Mouse (Mus musculus) embryo, embryonic 10.5 days (tissue): ENCODE data around the gene Cps1.

ENCODE experiments used
- DNase-seq: peaks from one replicate; pipeline ENCODE4 v3.0.0-alpha.2; 2015; ENCODE audit warnings: low spot score

The Cps1 gene

DNA sequence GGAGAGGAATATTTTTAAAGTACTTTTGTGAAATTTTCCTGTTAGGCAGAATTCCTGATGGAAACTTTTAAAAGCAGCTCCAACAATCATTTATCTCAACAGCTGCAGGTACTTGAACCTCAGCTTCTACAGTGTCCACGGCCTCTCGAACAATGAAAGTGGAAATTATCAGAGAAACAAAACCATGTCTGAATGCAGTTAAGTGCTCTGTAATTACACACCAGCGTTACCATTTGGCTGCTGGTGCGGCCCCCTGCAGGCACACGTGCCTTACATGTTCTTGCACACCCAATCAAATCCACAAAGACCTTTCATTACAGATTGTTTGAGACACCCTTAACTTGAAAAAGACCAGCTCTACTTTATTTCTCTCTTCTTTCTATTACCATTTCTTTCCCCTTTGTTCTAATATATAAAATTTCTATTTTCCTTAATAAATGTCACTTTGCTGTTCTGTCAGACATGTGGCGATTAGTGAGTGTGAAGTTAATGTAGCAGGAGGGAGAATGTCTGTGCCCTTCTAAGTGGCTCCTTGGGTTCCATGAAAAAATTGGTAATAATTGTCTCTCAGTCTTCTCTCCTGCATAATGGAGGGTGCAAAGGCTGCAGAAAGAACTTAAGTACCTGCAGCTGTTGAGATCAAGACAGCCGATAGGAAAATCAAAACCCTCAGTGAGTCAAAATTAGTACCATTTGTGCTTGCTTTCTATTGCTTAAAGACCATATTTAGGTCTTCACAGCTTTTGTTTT is 112.8 kb downstream of the Cps1 start:
- no peak for DNase-seq

DNA sequence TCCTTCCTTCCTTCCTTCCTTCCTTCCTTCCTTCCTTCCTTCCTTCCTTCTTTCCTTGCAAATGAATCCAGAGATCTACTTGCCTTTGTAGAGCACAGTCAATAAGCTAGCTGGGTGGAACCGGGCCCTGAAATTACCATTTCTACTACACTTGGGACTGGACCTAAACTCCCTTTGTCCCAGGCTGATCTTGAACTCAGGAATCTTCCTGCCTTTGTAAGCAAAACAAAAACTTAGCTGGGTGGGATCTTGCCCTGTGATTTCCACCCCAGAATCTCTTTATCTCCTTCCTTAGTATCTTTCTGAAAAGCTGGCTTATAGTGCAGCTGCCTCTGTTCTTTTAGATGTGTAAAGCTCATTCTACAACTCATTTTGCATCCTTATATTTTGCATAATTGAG is 115.6 kb downstream of the Cps1 start:
- no peak for DNase-seq

DNA sequence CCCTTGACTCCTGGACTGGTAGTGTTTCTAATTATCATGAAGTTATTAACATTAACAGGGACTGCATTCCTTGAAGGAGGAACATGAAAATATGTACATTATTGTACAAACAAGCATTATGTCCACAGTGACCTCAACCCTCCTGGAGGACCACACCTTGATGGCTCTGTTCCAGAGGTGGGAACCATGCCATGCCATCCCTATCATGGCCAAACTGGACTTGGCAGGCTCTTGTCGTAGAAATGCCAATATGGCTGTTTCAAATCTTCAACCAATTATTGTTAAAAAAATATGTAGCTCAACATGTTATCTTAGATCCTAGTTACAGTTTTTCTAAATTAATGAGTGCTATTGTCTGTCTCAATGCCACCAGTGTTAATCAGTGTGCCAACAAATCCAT is 116.1 kb downstream of the Cps1 start:
- no peak for DNase-seq

- peak; percentile 4 for DNase-seq
These were observed 142.4 kb downstream of the Cps1 start for GRCm38 (mm10) chr1:67265222-67265621.

- no peak for DNase-seq
These were observed 145.1 kb downstream of the Cps1 start for GRCm38 (mm10) chr1:67267972-67268371.

GRCm38 (mm10) chr1:67268450-67268849 is 145.6 kb downstream of the Cps1 start:
- DNase-seq: no peak

DNA sequence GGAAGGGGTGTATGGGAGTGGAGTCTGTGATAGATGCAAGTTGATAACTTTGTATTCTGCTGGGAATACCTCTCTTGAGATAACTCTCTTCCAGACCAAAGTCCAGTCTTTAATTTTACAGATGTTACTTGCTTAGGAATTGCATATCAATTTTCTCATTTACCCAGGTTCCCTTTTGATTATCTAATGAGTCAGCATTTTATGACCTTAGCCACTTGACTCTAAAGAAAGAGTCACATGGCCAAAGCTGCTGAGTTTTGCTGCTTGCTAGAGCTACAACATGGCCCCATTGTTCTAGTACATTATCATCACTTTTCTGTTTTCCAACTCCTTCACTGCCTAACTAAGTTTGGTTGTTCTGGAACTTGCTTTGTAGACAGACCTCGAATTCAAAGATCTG is 153.4 kb downstream of the Cps1 start:
- DNase-seq: no peak
